Mouse (Mus musculus): Measurements from ENCODE around the gene Ipo7. TPM values are rescaled to one million over a fixed set of nuclear protein-coding genes. Genes with fewer than 3 reads are reported as not detected.
"Not testable (repeated sequence)": the region's sequence is repeated elsewhere in the genome, so short reads cannot be mapped to it uniquely, and the experiment has no call there.

Gene Ipo7
- total RNA-seq, 1 experiment from 2014 or later: 293 TPM

GRCm38 (mm10) chr7:110014272-110014671 is 3.8 kb upstream of the Ipo7 start:
- ATAC-seq (replicated peaks; ENCODE audit: low read depth, poor library complexity, severe bottlenecking): no peak

- peak; percentile 31 for ATAC-seq (replicated peaks; ENCODE audit: low read depth, poor library complexity, severe bottlenecking)
Measured at GRCm38 (mm10) chr7:110018631-110019482, 783 bp downstream of the Ipo7 start.

GRCm38 (mm10) chr7:110023553-110023952 is 5.5 kb downstream of the Ipo7 start:
- no peak for ATAC-seq (replicated peaks; ENCODE audit: low read depth, poor library complexity, severe bottlenecking)

- ATAC-seq (replicated peaks; ENCODE audit: low read depth, poor library complexity, severe bottlenecking): no peak
Measured at GRCm38 (mm10) chr7:110026594-110026993, 8.5 kb downstream of the Ipo7 start.

GRCm38 (mm10) chr7:110028826-110029225 is 10.8 kb downstream of the Ipo7 start:
- no peak for ATAC-seq (replicated peaks; ENCODE audit: low read depth, poor library complexity, severe bottlenecking)

GRCm38 (mm10) chr7:110030342-110030741 is 12.3 kb downstream of the Ipo7 start:
- ATAC-seq (replicated peaks; ENCODE audit: low read depth, poor library complexity, severe bottlenecking): no peak

- ATAC-seq (replicated peaks; ENCODE audit: low read depth, poor library complexity, severe bottlenecking): not testable (repeated sequence)
Measured at GRCm38 (mm10) chr7:110057723-110058122, 39.6 kb downstream of the Ipo7 start.

GRCm38 (mm10) chr7:110059092-110059785 is 41.2 kb downstream of the Ipo7 start:
- no peak for ATAC-seq (replicated peaks; ENCODE audit: low read depth, poor library complexity, severe bottlenecking)

- no peak for ATAC-seq (replicated peaks; ENCODE audit: low read depth, poor library complexity, severe bottlenecking)
Measured at GRCm38 (mm10) chr7:110060106-110060668, 42.1 kb downstream of the Ipo7 start.

GRCm38 (mm10) chr7:110060669-110061198 is 42.7 kb downstream of the Ipo7 start:
- peak; percentile 1; the same call in 1 of the 2 replicates for ATAC-seq (replicated peaks; ENCODE audit: low read depth, poor library complexity, severe bottlenecking)

GRCm38 (mm10) chr7:110061199-110061751 is 43.2 kb downstream of the Ipo7 start, which contains the start of gene Zfp143:
Zfp143 (plus strand) TSS chr7:110061217.
- ATAC-seq (replicated peaks; ENCODE audit: low read depth, poor library complexity, severe bottlenecking): peak; percentile 92

- ATAC-seq (replicated peaks; ENCODE audit: low read depth, poor library complexity, severe bottlenecking): peak; percentile 43
Measured at GRCm38 (mm10) chr7:110061752-110062273, 43.7 kb downstream of the Ipo7 start.

GRCm38 (mm10) chr7:110063731-110064130 is 45.7 kb downstream of the Ipo7 start:
- ATAC-seq (replicated peaks; ENCODE audit: low read depth, poor library complexity, severe bottlenecking): no peak

- no peak for ATAC-seq (replicated peaks; ENCODE audit: low read depth, poor library complexity, severe bottlenecking)
Measured at GRCm38 (mm10) chr7:110069070-110069469, 51.0 kb downstream of the Ipo7 start.

GRCm38 (mm10) chr7:110078168-110078567 is 60.1 kb downstream of the Ipo7 start:
- ATAC-seq (replicated peaks; ENCODE audit: low read depth, poor library complexity, severe bottlenecking): no peak

GRCm38 (mm10) chr7:110083386-110084165 is 65.5 kb downstream of the Ipo7 start:
- peak; percentile 69 for ATAC-seq (replicated peaks; ENCODE audit: low read depth, poor library complexity, severe bottlenecking)

GRCm38 (mm10) chr7:110085217-110085616 is 67.1 kb downstream of the Ipo7 start:
- ATAC-seq (replicated peaks; ENCODE audit: low read depth, poor library complexity, severe bottlenecking): no peak

- no peak for ATAC-seq (replicated peaks; ENCODE audit: low read depth, poor library complexity, severe bottlenecking)
Measured at GRCm38 (mm10) chr7:110087914-110088313, 69.8 kb downstream of the Ipo7 start.

- no peak for ATAC-seq (replicated peaks; ENCODE audit: low read depth, poor library complexity, severe bottlenecking)
Measured at GRCm38 (mm10) chr7:110091670-110092069, 73.6 kb downstream of the Ipo7 start.
